In the genomic region with DNA sequence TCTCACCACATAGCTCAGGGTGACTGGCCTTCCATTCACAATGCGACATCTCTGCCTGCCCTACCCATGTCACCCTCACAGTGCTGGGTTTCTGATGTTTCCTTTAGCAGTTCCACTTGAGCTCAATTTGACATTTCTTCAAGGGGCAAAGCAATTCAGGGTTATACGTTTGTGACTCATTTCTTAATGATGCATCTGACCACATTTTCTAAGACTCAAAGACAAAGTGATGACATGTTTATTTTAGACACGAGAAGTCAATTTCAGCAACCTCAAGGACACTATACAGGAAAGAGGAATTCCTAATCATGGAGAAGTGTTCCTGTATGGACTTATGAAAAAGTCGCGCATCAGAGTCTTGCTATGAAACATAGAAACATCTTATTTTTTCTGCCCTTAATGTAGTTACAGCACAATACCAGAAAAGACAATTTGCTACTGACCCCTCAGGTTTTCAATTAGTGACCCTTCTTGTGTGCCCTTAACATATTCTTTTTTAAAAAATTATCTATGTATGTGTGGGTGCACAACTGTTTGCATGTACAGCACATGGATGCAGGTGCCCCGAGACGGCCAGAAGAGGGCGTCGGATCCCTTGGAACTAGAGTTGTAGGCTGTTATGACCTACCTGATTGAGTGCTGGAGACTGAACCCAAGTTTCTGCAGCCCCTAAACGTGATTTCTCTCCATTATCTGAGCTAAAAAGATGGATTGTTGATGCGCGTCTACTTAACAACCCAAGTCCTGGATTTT, we compare ENCODE assay signal across 8 mouse cellular contexts. TPM values are rescaled to one million over a fixed set of nuclear protein-coding genes. Genes with fewer than 3 reads are reported as not detected.
DNase-seq lines count a peak whose midpoint lies in the region; ATAC-seq lines count a peak whose summit lies in the region.

No protein-coding gene starts in this region.

- peaks cover 3% of the 10 kb centered on the region; the same call in 1 of the 2 replicates for H3K36me3 ChIP-seq in limb, embryonic 10.5 days
- H3K36me3 ChIP-seq in midbrain, embryonic 13.5 days = no peaks in the 10 kb centered on the region

- ATAC-seq in granulocyte monocyte progenitor cell, adult 5-6 weeks (replicated peaks; ENCODE audit: poor library complexity, severe bottlenecking) = peak; percentile 20
- peak; percentile 38 for ATAC-seq in midbrain, embryonic 13.5 days

- peak; percentile 51 for DNase-seq in embryo, embryonic 10 days (ENCODE audit: low spot score)
- no peak for DNase-seq in embryo, embryonic 11 days
- peak; percentile 18 for DNase-seq in urinary bladder, postnatal 14 days (ENCODE audit: low spot score)
- DNase-seq in urinary bladder, postnatal 36 days (ENCODE audit: low spot score in 2 of 2) = no peak
- no peak for DNase-seq in limb, embryonic 10.5 days (ENCODE audit: low spot score)
- no peak for DNase-seq in gastrocnemius, postnatal 10 days

- 45% methylated on average over 12 of the region's 12 CpGs for WGBS in limb, embryonic 10.5 days
- WGBS in midbrain, embryonic 13.5 days = 42% methylated on average over 12 of the region's 12 CpGs

- peak overlapping the region; percentile 74 for H3K27ac ChIP-seq in limb, embryonic 10.5 days
- no peak overlapping the region for H3K27ac ChIP-seq in midbrain, embryonic 13.5 days

- peak overlapping the region; percentile 71 for H3K4me2 ChIP-seq in midbrain, embryonic 13.5 days (replicated peaks)

- no peaks in the 10 kb centered on the region for H3K27me3 ChIP-seq in limb, embryonic 10.5 days (ENCODE audit: low read depth, poor library complexity, severe bottlenecking)
- H3K27me3 ChIP-seq in midbrain, embryonic 13.5 days = no peaks in the 10 kb centered on the region; the same call in 1 of the 2 replicates

- no peak overlapping the region for H3K9ac ChIP-seq in midbrain, embryonic 13.5 days (replicated peaks)

- H3K4me1 ChIP-seq in limb, embryonic 10.5 days = peaks cover 11% of the 10 kb centered on the region
- H3K4me1 ChIP-seq in midbrain, embryonic 13.5 days (replicated peaks) = peaks cover 15% of the 10 kb centered on the region

- H3K9me3 ChIP-seq in limb, embryonic 10.5 days (replicated peaks) = no peaks in the 10 kb centered on the region
- no peaks in the 10 kb centered on the region for H3K9me3 ChIP-seq in midbrain, embryonic 13.5 days

- peak overlapping the region; percentile 68 for H3K4me3 ChIP-seq in limb, embryonic 10.5 days
- H3K4me3 ChIP-seq in midbrain, embryonic 13.5 days (replicated peaks) = peak overlapping the region; percentile 69

RNA-seq across cellular contexts. Expression of gene Dbt, which starts 0.5 kb away (rescaled TPM):
- 19.1 and 19.5 TPM in 2 replicates for total RNA-seq in granulocyte monocyte progenitor cell, adult 5-6 weeks (2014; fragmentation: Nextera tagmentation)
- 19.3 and 19.9 TPM in 2 replicates for total RNA-seq in granulocyte monocyte progenitor cell, adult 5-6 weeks (2017)
- polyA plus RNA-seq in limb, embryonic 10.5 days (2016; fragmentation: Nextera tagmentation; extraction: Ambion mirVana) = 11.2 and 12.4 TPM in 2 replicates
- polyA plus RNA-seq in midbrain, embryonic 13.5 days (2015; fragmentation: Nextera tagmentation; extraction: Ambion mirVana) = 11.5 and 11.9 TPM in 2 replicates
- total RNA-seq in gastrocnemius, postnatal 10 days (2021) = 10 to 100 TPM; 18.4 to 23.1 TPM

RNA-seq across cellular contexts. Expression of gene Rtca, which starts 4.3 kb away (rescaled TPM):
- total RNA-seq in granulocyte monocyte progenitor cell, adult 5-6 weeks (2014; fragmentation: Nextera tagmentation) = 32.5 and 53.8 TPM in 2 replicates
- total RNA-seq in granulocyte monocyte progenitor cell, adult 5-6 weeks (2017) = 31.3 and 46.7 TPM in 2 replicates
- polyA plus RNA-seq in limb, embryonic 10.5 days (2016; fragmentation: Nextera tagmentation; extraction: Ambion mirVana) = 111 and 121 TPM in 2 replicates
- polyA plus RNA-seq in midbrain, embryonic 13.5 days (2015; fragmentation: Nextera tagmentation; extraction: Ambion mirVana) = 118 TPM in 2 replicates
- 10 to 100 TPM; 19.9 to 20.9 TPM for total RNA-seq in gastrocnemius, postnatal 10 days (2021)

RNA-seq across cellular contexts. Expression of gene Lrrc39, which starts 50.4 kb away (rescaled TPM):
- 0.39 and 1.2 TPM in 2 replicates for total RNA-seq in granulocyte monocyte progenitor cell, adult 5-6 weeks (2014; fragmentation: Nextera tagmentation)
- 0.65 and 1.5 TPM in 2 replicates for total RNA-seq in granulocyte monocyte progenitor cell, adult 5-6 weeks (2017)
- polyA plus RNA-seq in limb, embryonic 10.5 days (2016; fragmentation: Nextera tagmentation; extraction: Ambion mirVana) = 0.48 and 0.61 TPM in 2 replicates
- 0.51 and 0.71 TPM in 2 replicates for polyA plus RNA-seq in midbrain, embryonic 13.5 days (2015; fragmentation: Nextera tagmentation; extraction: Ambion mirVana)
- total RNA-seq in gastrocnemius, postnatal 10 days (2021) = 10 to 100 TPM; 38.4 to 39.8 TPM

Comparison
In these comparisons a context has a peak if more than half of its experiments do, and no peak if none do; other contexts are left out.
1. DNase-seq: peak in embryo, embryonic 10 days (single experiment) and urinary bladder, postnatal 14 days (single experiment); none in embryo, embryonic 11 days (single experiment), urinary bladder, postnatal 36 days (0 of 2), limb, embryonic 10.5 days (single experiment) and gastrocnemius, postnatal 10 days (single experiment).
2. RNA of gene Lrrc39, which starts 50.4 kb away (total RNA-seq): 38.4 to 39.8 TPM in gastrocnemius, postnatal 10 days; 0.39 to 1.5 TPM in granulocyte monocyte progenitor cell, adult 5-6 weeks; every median in the first group is over 10 times any median in the second.